Mouse (Mus musculus) kidney, embryonic 14.5 days (tissue): ENCODE data around the gene Itga3. TPM values are rescaled to one million over a fixed set of nuclear protein-coding genes. Genes with fewer than 3 reads are reported as not detected.
"Not testable (repeated sequence)": the region's sequence is repeated elsewhere in the genome, so short reads cannot be mapped to it uniquely, and the experiment has no call there.

Source experiments
- ATAC-seq: fragments of 200-750 bp; cut with Nextera tagmentation; 2 replicates; pipeline ENCODE4 v1.8.0; 2017; ENCODE audit warnings: moderate number of reproducible peaks, mild to moderate bottlenecking, moderate TSS enrichment, moderate library complexity; ENCODE audit not compliant: low FRiP score, low TSS enrichment
- H3K27ac ChIP-seq: fragments of 300-500 bp; sonication (generic); 2 replicates; pipeline ENCODE4 v1.5.1; 2014; ENCODE audit warnings: low read depth, mild to moderate bottlenecking, low read length, moderate library complexity, mixed read lengths
- H3K27me3 ChIP-seq: fragments of 300-500 bp; sonication (generic); 2 replicates; pipeline ENCODE4 v1.6.1; 2014; ENCODE audit warnings: mild to moderate bottlenecking, low read length; ENCODE audit not compliant: control insufficient read depth, insufficient read depth
- H3K36me3 ChIP-seq: fragments of 300-500 bp; sonication (generic); 2 replicates; pipeline ENCODE4 v1.6.1; 2014; ENCODE audit warnings: low read length, mixed read lengths; ENCODE audit not compliant: control insufficient read depth, insufficient read depth
- H3K4me1 ChIP-seq: fragments of 300-500 bp; sonication (generic); 2 replicates; pipeline ENCODE4 v1.6.1; 2014; ENCODE audit warnings: low read length, mixed read lengths; ENCODE audit not compliant: control insufficient read depth, insufficient read depth
- H3K4me2 ChIP-seq: fragments of 300-500 bp; sonication (generic); replicated peaks from 2 replicates; pipeline ENCODE4 v1.6.1; 2014; ENCODE audit warnings: low read depth, mild to moderate bottlenecking, low read length
- H3K4me3 ChIP-seq: fragments of 300-500 bp; sonication (generic); 2 replicates; pipeline ENCODE4 v1.5.1; 2014; ENCODE audit warnings: mild to moderate bottlenecking, low read length
- H3K9ac ChIP-seq: fragments of 300-500 bp; sonication (generic); 2 replicates; pipeline ENCODE4 v1.6.1; 2014; ENCODE audit warnings: low read depth, mild to moderate bottlenecking, low read length, moderate library complexity
- H3K9me3 ChIP-seq: fragments of 300-500 bp; sonication (generic); 2 replicates; pipeline ENCODE4 v1.6.1; 2016; ENCODE audit warnings: low read length; ENCODE audit not compliant: control insufficient read depth
- WGBS: fragments of 180-500 bp; shearing (Covaris S2); extraction: QIAGEN DNeasy Blood & Tissue Kit; methylation state at CpG from one replicate; pipeline ENCODE4 v1.1.7; 2014; 5-methylcytosine and 5-hydroxymethylcytosine counted together
- polyA plus RNA-seq: library from polyadenylated mRNA; unstranded; fragments of >200 nt; fragmentation: Nextera tagmentation; extraction: Ambion mirVana; gene quantifications from 2 replicates; pipeline ENCODE4 v1.2.1, GENCODE M21; 2014

Gene Itga3
- polyA plus RNA-seq, 1 experiment from 2014 or later, result 20.9 TPM

GRCm38 (mm10) chr11:95015484-95015883, 61.1 kb downstream of the Itga3 start:
- ATAC-seq, result no peak
- Histone ChIP-seq H3K27me3 (no peaks in the 10 kb centered on the region; the same call in 1 of the 2 replicates), H3K4me1 (peaks cover 26% of the 10 kb centered on the region), H3K9me3 (no peaks in the 10 kb centered on the region), H3K36me3 (peaks cover 26% of the 10 kb centered on the region), H3K4me2 (no peak overlapping the region), H3K9ac (no peak overlapping the region), H3K27ac (no peak overlapping the region), H3K4me3 (no peak overlapping the region)
- WGBS, result 85% methylated on average over 3 of the region's 3 CpGs

GRCm38 (mm10) chr11:95012487-95012886, 64.1 kb downstream of the Itga3 start:
- Histone ChIP-seq H3K4me2 (no peak overlapping the region), H3K36me3 (peaks cover 11% of the 10 kb centered on the region), H3K9ac (no peak overlapping the region; the same call in 1 of the 2 replicates), H3K4me1 (peaks cover 31% of the 10 kb centered on the region), H3K27ac (no peak overlapping the region), H3K27me3 (no peaks in the 10 kb centered on the region), H3K4me3 (no peak overlapping the region), H3K9me3 (no peaks in the 10 kb centered on the region)
- no peak for ATAC-seq
- WGBS, result 51% methylated on average over 3 of the region's 3 CpGs

- Histone ChIP-seq H3K9ac (no peak overlapping the region; the same call in 1 of the 2 replicates), H3K4me1 (peaks cover 32% of the 10 kb centered on the region), H3K27ac (no peak overlapping the region), H3K4me2 (no peak overlapping the region), H3K36me3 (peaks cover 11% of the 10 kb centered on the region), H3K4me3 (no peak overlapping the region), H3K27me3 (no peaks in the 10 kb centered on the region), H3K9me3 (no peaks in the 10 kb centered on the region)
- WGBS, result 46% methylated on average over 3 of the region's 3 CpGs
- no peak for ATAC-seq
These were observed 64.5 kb downstream of the Itga3 start for GRCm38 (mm10) chr11:95012075-95012474.

GRCm38 (mm10) chr11:95011416-95011815, 65.2 kb downstream of the Itga3 start:
- Histone ChIP-seq H3K9ac (peak overlapping the region; percentile 19; the same call in 1 of the 2 replicates), H3K4me3 (peak overlapping the region; percentile 75; the same call in 1 of the 2 replicates), H3K9me3 (no peaks in the 10 kb centered on the region), H3K36me3 (peaks cover 11% of the 10 kb centered on the region), H3K4me1 (peaks cover 36% of the 10 kb centered on the region), H3K27ac (no peak overlapping the region), H3K4me2 (peak overlapping the region; percentile 90), H3K27me3 (no peaks in the 10 kb centered on the region)
- 25% methylated on average over 1 of the region's 1 CpGs for WGBS
- ATAC-seq, result no peak

- 13% methylated on average over 4 of the region's 4 CpGs for WGBS
- H3K4me3 ChIP-seq, result peak overlapping the region; percentile 75
- H3K4me1 ChIP-seq, result peaks cover 40% of the 10 kb centered on the region
- H3K9ac ChIP-seq, result peak overlapping the region; percentile 89; the same call in 1 of the 2 replicates
- not testable (repeated sequence) for H3K9me3 ChIP-seq, H3K27ac ChIP-seq, ATAC-seq, H3K36me3 ChIP-seq, H3K27me3 ChIP-seq
- H3K4me2 ChIP-seq, result peak overlapping the region; percentile 90
These were observed 65.7 kb downstream of the Itga3 start for GRCm38 (mm10) chr11:95010841-95011403.

- peak overlapping the region; percentile 89 for H3K9ac ChIP-seq
- 0 out of 2 replicates have a peak, but pooled peaks have one; percentile 17 for ATAC-seq
- under 1% methylated on average over 39 of the region's 40 CpGs for WGBS
- no peaks in the 10 kb centered on the region for H3K9me3 ChIP-seq
- peak overlapping the region; percentile 90 for H3K4me2 ChIP-seq
- peaks cover 43% of the 10 kb centered on the region for H3K4me1 ChIP-seq
- peak overlapping the region; percentile 95 for H3K27ac ChIP-seq
- H3K36me3 ChIP-seq, result peaks cover 9% of the 10 kb centered on the region; the same call in 1 of the 2 replicates
- no peaks in the 10 kb centered on the region for H3K27me3 ChIP-seq
- H3K4me3 ChIP-seq, result peak overlapping the region; percentile 75
These were observed 66.4 kb downstream of the Itga3 start for GRCm38 (mm10) chr11:95010141-95010739.

- WGBS, result under 1% methylated on average over 32 of the region's 32 CpGs
- Histone ChIP-seq H3K4me3 (peak within 1 kb of the TSS; percentile 75), H3K9me3 (no peaks in the 10 kb centered on the region), H3K36me3 (peaks cover 12% of the 10 kb centered on the region; the same call in 1 of the 2 replicates), H3K4me1 (peaks cover 43% of the 10 kb centered on the region), H3K9ac (peak within 1 kb of the TSS; percentile 89), H3K27ac (peak within 1 kb of the TSS; percentile 95), H3K27me3 (no peaks in the 10 kb centered on the region), H3K4me2 (peak within 1 kb of the TSS; percentile 90)
- ATAC-seq, result peak; percentile 63
These were observed 67.0 kb downstream of the Itga3 start, which contains the start of gene Samd14 for GRCm38 (mm10) chr11:95009629-95010014. Gene Samd14 (plus strand): TSS chr11:95009879.

GRCm38 (mm10) chr11:95008661-95009628, 67.7 kb downstream of the Itga3 start:
- peaks cover 16% of the 10 kb centered on the region; the same call in 1 of the 2 replicates for H3K36me3 ChIP-seq
- H3K27ac ChIP-seq, result peak overlapping the region; percentile 95
- no peaks in the 10 kb centered on the region for H3K9me3 ChIP-seq
- H3K4me1 ChIP-seq, result peaks cover 40% of the 10 kb centered on the region
- peak; percentile 20 for ATAC-seq
- no peaks in the 10 kb centered on the region for H3K27me3 ChIP-seq
- peak overlapping the region; percentile 89 for H3K9ac ChIP-seq
- H3K4me3 ChIP-seq, result peak overlapping the region; percentile 75
- 33% methylated on average over 15 of the region's 15 CpGs for WGBS
- H3K4me2 ChIP-seq, result peak overlapping the region; percentile 90
